Mouse (Mus musculus) liver, embryonic 14.5 days (tissue): ENCODE results near the gene A730049H05Rik.

ENCODE experiments used
- CTCF ChIP-seq: IDR thresholded peaks from 2 replicates; pipeline ENCODE4 v1.5.1; 2016; ENCODE audit warnings: antibody characterized with exemption, low read depth, control low read depth
- EP300 ChIP-seq: IDR thresholded peaks from 2 replicates; pipeline ENCODE4 v1.6.1; 2016; ENCODE audit warnings: antibody characterized with exemption, low read depth

DNA sequence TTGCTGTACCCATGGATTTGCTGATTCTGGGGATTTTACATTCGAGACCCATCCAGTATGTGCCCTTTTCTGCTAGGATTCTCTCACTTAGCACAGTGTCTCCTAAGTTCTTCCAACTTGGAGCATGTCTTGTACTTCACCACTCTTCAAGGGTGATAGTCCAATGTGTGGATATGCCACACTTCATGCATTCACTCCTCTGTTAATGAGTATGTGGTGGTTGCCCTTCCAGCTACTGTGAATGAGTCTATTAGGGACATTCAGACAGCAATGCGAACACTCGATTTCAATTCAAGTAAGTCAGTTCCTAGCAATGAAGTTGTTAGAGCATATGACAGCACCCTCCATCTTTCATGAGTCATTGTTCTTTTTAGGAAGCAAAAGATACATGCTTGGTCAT, 6.5 kb upstream of the A730049H05Rik start:
- TF ChIP-seq CTCF, result no peak
- no peak for TF ChIP-seq EP300
